In genomic region chr5:105754803-105755202, GRCm38 (mm10) we compare ENCODE assay signal across 16 mouse cellular contexts. TPM values are rescaled to one million over a fixed set of nuclear protein-coding genes. Genes with fewer than 3 reads are reported as not detected.
DNase-seq lines count a peak whose midpoint lies in the region; ATAC-seq and TF ChIP-seq lines count a peak whose summit lies in the region.
"Had no signal": no experiment of that assay in that cellular context is flagged by ENCODE, and none has a peak within 500 bp of the region (broad histone marks: within the 10 kb centered on the region; RNA-seq: fewer than 3 reads in every experiment).

No protein-coding gene starts in this region.

- WGBS in kidney, embryonic 14.5 days: 28% methylated on average over 8 of the region's 8 CpGs
- 80% methylated on average over 8 of the region's 8 CpGs for WGBS in midbrain, embryonic 14.5 days
- WGBS in midbrain, embryonic 16.5 days: 73% methylated on average over 8 of the region's 8 CpGs
- WGBS in intestine, postnatal 0 days: 31% methylated on average over 8 of the region's 8 CpGs

- no peak overlapping the region for H3K9ac ChIP-seq in kidney, embryonic 14.5 days (ENCODE audit: low read depth, low read length)
- no peak overlapping the region for H3K9ac ChIP-seq in midbrain, embryonic 14.5 days (replicated peaks; ENCODE audit: low read length)
- no peak overlapping the region for H3K9ac ChIP-seq in midbrain, embryonic 16.5 days (ENCODE audit: low read depth, low read length)
- H3K9ac ChIP-seq in intestine, postnatal 0 days (ENCODE audit: low read depth, low read length): no peak overlapping the region
- H3K9ac ChIP-seq: hindbrain, embryonic 15.5 days had no signal

- H3K9me3 ChIP-seq in kidney, embryonic 14.5 days (ENCODE audit: control insufficient read depth, low read length): no peaks in the 10 kb centered on the region
- H3K9me3 ChIP-seq in midbrain, embryonic 14.5 days (ENCODE audit: control insufficient read depth, low read length): no peaks in the 10 kb centered on the region
- H3K9me3 ChIP-seq in midbrain, embryonic 16.5 days (replicated peaks; ENCODE audit: control insufficient read depth, low read length, poor library complexity, severe bottlenecking): no peaks in the 10 kb centered on the region
- H3K9me3 ChIP-seq in intestine, postnatal 0 days (ENCODE audit: control insufficient read depth): no peaks in the 10 kb centered on the region
- H3K9me3 ChIP-seq: hindbrain, embryonic 15.5 days had no signal

- intact Hi-C loops in gastrocnemius, postnatal 14 days (cut with DNase I; ENCODE audit: low total_unique reads): no loop called here

- H3K4me1 ChIP-seq in kidney, embryonic 14.5 days (ENCODE audit: control insufficient read depth, insufficient read depth, low read length): peaks cover 35% of the 10 kb centered on the region
- H3K4me1 ChIP-seq in midbrain, embryonic 14.5 days (ENCODE audit: control insufficient read depth, insufficient read depth, low read length): 0 out of 2 replicates have a peak, but pooled peaks cover 5% of the 10 kb centered on the region
- H3K4me1 ChIP-seq in midbrain, embryonic 16.5 days (ENCODE audit: control insufficient read depth, insufficient read depth, low read length): peaks cover 13% of the 10 kb centered on the region
- H3K4me1 ChIP-seq in intestine, postnatal 0 days (replicated peaks; ENCODE audit: control insufficient read depth, insufficient read depth, low read length): no peaks in the 10 kb centered on the region

- H3K4me2 ChIP-seq in kidney, embryonic 14.5 days (replicated peaks; ENCODE audit: low read depth, low read length): no peak overlapping the region
- no peak overlapping the region for H3K4me2 ChIP-seq in midbrain, embryonic 14.5 days (ENCODE audit: low read length)
- H3K4me2 ChIP-seq in midbrain, embryonic 16.5 days (ENCODE audit: low read length): no peak overlapping the region
- H3K4me2 ChIP-seq in intestine, postnatal 0 days (replicated peaks; ENCODE audit: low read depth): no peak overlapping the region
- H3K4me2 ChIP-seq: hindbrain, embryonic 15.5 days had no signal

- H3K27me3 ChIP-seq in kidney, embryonic 14.5 days (ENCODE audit: control insufficient read depth, insufficient read depth, low read length): no peaks in the 10 kb centered on the region
- H3K27me3 ChIP-seq in midbrain, embryonic 14.5 days (ENCODE audit: control insufficient read depth, insufficient read depth, low read length): no peaks in the 10 kb centered on the region
- H3K27me3 ChIP-seq in midbrain, embryonic 16.5 days (ENCODE audit: control insufficient read depth, insufficient read depth, low read depth, low read length): no peaks in the 10 kb centered on the region
- no peaks in the 10 kb centered on the region for H3K27me3 ChIP-seq in intestine, postnatal 0 days (replicated peaks; ENCODE audit: control insufficient read depth, insufficient read depth, low read length)
- H3K27me3 ChIP-seq: CH12.LX; hindbrain, embryonic 15.5 days had no signal

- no peak for TF ChIP-seq CTCF in intestine, postnatal 0 days (IDR thresholded peaks at IDR 0.05; ENCODE audit: low read depth)

- no peak for DNase-seq in kidney, adult 18-20 months
- no peak for DNase-seq in midbrain, embryonic 14.5 days
- no peak for DNase-seq in gastrocnemius, postnatal 14 days
- no peak for DNase-seq in adrenal gland, postnatal 36 days
- DNase-seq: adrenal gland, postnatal 25 days; cerebellum, postnatal 10 days; heart, adult 18-20 months; lung, adult 2 months; lung, postnatal 4 days; right cerebral cortex, postnatal 4 days had no signal

- H3K4me3 ChIP-seq in kidney, embryonic 14.5 days (ENCODE audit: low read length): no peak overlapping the region
- H3K4me3 ChIP-seq in midbrain, embryonic 14.5 days (replicated peaks; ENCODE audit: low read depth, low read length): no peak overlapping the region
- H3K4me3 ChIP-seq in midbrain, embryonic 16.5 days (ENCODE audit: low read depth, low read length): no peak overlapping the region
- H3K4me3 ChIP-seq in intestine, postnatal 0 days (ENCODE audit: low read depth, low read length): no peak overlapping the region
- H3K4me3 ChIP-seq: hindbrain, embryonic 15.5 days had no signal

- no peak overlapping the region for H3K27ac ChIP-seq in kidney, embryonic 14.5 days (ENCODE audit: low read depth, low read length)
- H3K27ac ChIP-seq in midbrain, embryonic 14.5 days (replicated peaks; ENCODE audit: low read depth, low read length): 0 out of 2 replicates have a peak overlapping the region, but pooled peaks have one; percentile 13
- no peak overlapping the region for H3K27ac ChIP-seq in midbrain, embryonic 16.5 days (ENCODE audit: low read length)
- no peak overlapping the region for H3K27ac ChIP-seq in intestine, postnatal 0 days (ENCODE audit: low read depth, low read length)
- H3K27ac ChIP-seq: hindbrain, embryonic 15.5 days had no signal

- H3K36me3 ChIP-seq in kidney, embryonic 14.5 days (ENCODE audit: control insufficient read depth, insufficient read depth, low read length): no peaks in the 10 kb centered on the region
- H3K36me3 ChIP-seq in midbrain, embryonic 14.5 days (ENCODE audit: control insufficient read depth, insufficient read depth, low read length): no peaks in the 10 kb centered on the region
- H3K36me3 ChIP-seq in midbrain, embryonic 16.5 days (ENCODE audit: control insufficient read depth, insufficient read depth, low read length): no peaks in the 10 kb centered on the region
- no peaks in the 10 kb centered on the region for H3K36me3 ChIP-seq in intestine, postnatal 0 days (ENCODE audit: control insufficient read depth, insufficient read depth)
- H3K36me3 ChIP-seq: hindbrain, embryonic 15.5 days had no signal

- ATAC-seq in kidney, embryonic 14.5 days (ENCODE audit: low FRiP score, low TSS enrichment): peak; percentile 83
- ATAC-seq in midbrain, embryonic 14.5 days (ENCODE audit: low FRiP score, low TSS enrichment): no peak
- no peak for ATAC-seq in midbrain, embryonic 16.5 days
- peak; percentile 42; the same call in 1 of the 2 replicates for ATAC-seq in intestine, postnatal 0 days
- ATAC-seq: forebrain, embryonic 14.5 days had no signal

RNA-seq across cellular contexts. Expression of gene Lrrc8d, which starts 55.0 kb away (rescaled TPM):
- 22.7 and 42.1 TPM in 2 replicates for polyA plus RNA-seq in kidney, embryonic 14.5 days (2014; fragmentation: Nextera tagmentation; extraction: Ambion mirVana)
- polyA plus RNA-seq in midbrain, embryonic 14.5 days (2014; fragmentation: Nextera tagmentation; extraction: Ambion mirVana): 33.0 and 45.2 TPM in 2 replicates
- polyA plus RNA-seq in midbrain, embryonic 16.5 days (2015; fragmentation: Nextera tagmentation; extraction: Ambion mirVana): 33.9 and 35.9 TPM in 2 replicates
- polyA plus RNA-seq in intestine, postnatal 0 days (2015; fragmentation: Nextera tagmentation; extraction: Ambion mirVana): 14.5 and 15.3 TPM in 2 replicates
- 1 to 10 TPM; 8.0 to 8.5 TPM for total RNA-seq in gastrocnemius, postnatal 14 days (2021)
- total RNA-seq in adrenal gland, postnatal 36 days (2021): 100 to 1,000 TPM in 1 of 2 experiments, 10 to 100 TPM in 1; 97.8 to 115 TPM

Comparison
In these comparisons a context has a peak if more than half of its experiments do, and no peak if none do; other contexts are left out.
1. ATAC-seq: peak in kidney, embryonic 14.5 days (single experiment) and intestine, postnatal 0 days (single experiment); none in midbrain, embryonic 14.5 days (single experiment) and midbrain, embryonic 16.5 days (single experiment).